Mouse (Mus musculus) fat pad, adult 2 months (tissue): Measurements from ENCODE around the gene Phf11b.
"Not testable (repeated sequence)": the region's sequence is repeated elsewhere in the genome, so short reads cannot be mapped to it uniquely, and the experiment has no call there.

Experiments
- DNase-seq: peaks from one replicate; pipeline ENCODE4 v3.0.0-alpha.2; 2011; ENCODE audit warnings: low read depth, low spot score; ENCODE audit errors: extremely low read depth

The Phf11b gene

GRCm38 (mm10) chr14:59341189-59341588, at the start of gene Phf11b:
Gene Phf11b, minus strand, starts transcription at chr14:59341351.
- not testable (repeated sequence) for DNase-seq

GRCm38 (mm10) chr14:59390181-59390580, 49.0 kb upstream of the Phf11b start:
- DNase-seq: not testable (repeated sequence)

GRCm38 (mm10) chr14:59389532-59389931, 48.4 kb upstream of the Phf11b start:
- no peak for DNase-seq

- no peak for DNase-seq
These were observed 29.4 kb upstream of the Phf11b start for GRCm38 (mm10) chr14:59370348-59371068.

GRCm38 (mm10) chr14:59366386-59367105, 25.4 kb upstream of the Phf11b start:
- DNase-seq: no peak

GRCm38 (mm10) chr14:59365244-59365644, 24.1 kb upstream of the Phf11b start, which contains the start of gene Phf11d:
Gene Phf11d, minus strand, starts transcription at chr14:59365470.
- DNase-seq: no peak

- no peak for DNase-seq
These were observed 1.6 kb downstream of the Phf11b start for GRCm38 (mm10) chr14:59339541-59339940.

GRCm38 (mm10) chr14:59336056-59336455, 5.1 kb downstream of the Phf11b start:
- DNase-seq: not testable (repeated sequence)

GRCm38 (mm10) chr14:59330499-59330898, 10.7 kb downstream of the Phf11b start:
- not testable (repeated sequence) for DNase-seq

GRCm38 (mm10) chr14:59319970-59320369, 21.2 kb downstream of the Phf11b start:
- not testable (repeated sequence) for DNase-seq

- DNase-seq: not testable (repeated sequence)
These were observed 22.1 kb downstream of the Phf11b start for GRCm38 (mm10) chr14:59319036-59319435.

- not testable (repeated sequence) for DNase-seq
These were observed 43.8 kb downstream of the Phf11b start, which contains the start of gene Phf11a for GRCm38 (mm10) chr14:59297391-59297790. Gene Phf11a, minus strand, starts transcription at chr14:59297522.

GRCm38 (mm10) chr14:59291769-59292168, 49.4 kb downstream of the Phf11b start:
- DNase-seq: not testable (repeated sequence)

- not testable (repeated sequence) for DNase-seq
These were observed 66.2 kb downstream of the Phf11b start for GRCm38 (mm10) chr14:59274961-59275360.
